Mouse (Mus musculus): Measurements from ENCODE around the gene Hmgcr. TPM values are rescaled to one million over a fixed set of nuclear protein-coding genes. Genes with fewer than 3 reads are reported as not detected.

The Hmgcr gene
- polyA plus RNA-seq, 1 experiment from 2014 or later: 30.4 TPM

GRCm38 (mm10) chr13:96684779-96685178 lies 14.0 kb upstream of the Hmgcr start:
- ATAC-seq (ENCODE audit: extremely low read depth, insufficient number of reproducible peaks, low FRiP score, low TSS enrichment): no peak
- H3K4me3 ChIP-seq: no peak overlapping the region
- peak overlapping the region; percentile 15; the same call in 1 of the 2 replicates for H3K4me2 ChIP-seq
- H3K4me1 ChIP-seq: peaks cover 6% of the 10 kb centered on the region; the same call in 1 of the 2 replicates
- no peaks in the 10 kb centered on the region for H3K9me3 ChIP-seq
- no peaks in the 10 kb centered on the region for H3K36me3 ChIP-seq
- H3K27me3 ChIP-seq (replicated peaks): no peaks in the 10 kb centered on the region
- WGBS: 56% methylated on average over 5 of the region's 5 CpGs
- H3K9ac ChIP-seq: no peak overlapping the region
- H3K27ac ChIP-seq (replicated peaks): no peak overlapping the region

- Histone ChIP-seq H3K27ac (replicated peaks) (no peak overlapping the region), H3K4me1 (peaks cover 6% of the 10 kb centered on the region; the same call in 1 of the 2 replicates), H3K4me2 (no peak overlapping the region), H3K4me3 (no peak overlapping the region), H3K36me3 (no peaks in the 10 kb centered on the region), H3K27me3 (replicated peaks) (no peaks in the 10 kb centered on the region), H3K9me3 (no peaks in the 10 kb centered on the region), H3K9ac (no peak overlapping the region)
- no peak for ATAC-seq (ENCODE audit: extremely low read depth, insufficient number of reproducible peaks, low FRiP score, low TSS enrichment)
Observed at GRCm38 (mm10) chr13:96681088-96681620, 10.4 kb upstream of the Hmgcr start.

- ATAC-seq (ENCODE audit: extremely low read depth, insufficient number of reproducible peaks, low FRiP score, low TSS enrichment): no peak
- Histone ChIP-seq H3K4me1 (peaks cover 6% of the 10 kb centered on the region; the same call in 1 of the 2 replicates), H3K4me3 (no peak overlapping the region), H3K4me2 (no peak overlapping the region), H3K9me3 (no peaks in the 10 kb centered on the region), H3K27ac (replicated peaks) (no peak overlapping the region), H3K9ac (no peak overlapping the region), H3K36me3 (no peaks in the 10 kb centered on the region), H3K27me3 (replicated peaks) (no peaks in the 10 kb centered on the region)
- 64% methylated on average over 9 of the region's 9 CpGs for WGBS
Observed at GRCm38 (mm10) chr13:96680163-96681087, 9.7 kb upstream of the Hmgcr start.

- Histone ChIP-seq H3K36me3 (no peaks in the 10 kb centered on the region), H3K4me2 (no peak overlapping the region), H3K27ac (replicated peaks) (no peak overlapping the region), H3K27me3 (replicated peaks) (no peaks in the 10 kb centered on the region), H3K4me1 (no peaks in the 10 kb centered on the region), H3K4me3 (no peak overlapping the region), H3K9me3 (no peaks in the 10 kb centered on the region), H3K9ac (no peak overlapping the region)
- no peak for ATAC-seq (ENCODE audit: extremely low read depth, insufficient number of reproducible peaks, low FRiP score, low TSS enrichment)
- WGBS: 68% methylated on average over 6 of the region's 6 CpGs
Observed at GRCm38 (mm10) chr13:96678616-96679015, 7.9 kb upstream of the Hmgcr start.

GRCm38 (mm10) chr13:96677071-96677470 lies 6.3 kb upstream of the Hmgcr start:
- Histone ChIP-seq H3K4me2 (no peak overlapping the region), H3K9ac (no peak overlapping the region), H3K27me3 (replicated peaks) (no peaks in the 10 kb centered on the region), H3K27ac (replicated peaks) (no peak overlapping the region), H3K4me1 (no peaks in the 10 kb centered on the region), H3K9me3 (no peaks in the 10 kb centered on the region), H3K36me3 (no peaks in the 10 kb centered on the region), H3K4me3 (no peak overlapping the region)
- WGBS: 56% methylated on average over 1 of the region's 1 CpGs
- ATAC-seq (ENCODE audit: extremely low read depth, insufficient number of reproducible peaks, low FRiP score, low TSS enrichment): no peak

- Histone ChIP-seq H3K27me3 (replicated peaks) (no peaks in the 10 kb centered on the region), H3K9ac (no peak overlapping the region), H3K4me1 (peaks cover 6% of the 10 kb centered on the region), H3K4me3 (no peak overlapping the region), H3K36me3 (no peaks in the 10 kb centered on the region), H3K27ac (replicated peaks) (no peak overlapping the region), H3K4me2 (no peak overlapping the region), H3K9me3 (no peaks in the 10 kb centered on the region)
- 76% methylated on average over 6 of the region's 6 CpGs for WGBS
- no peak for ATAC-seq (ENCODE audit: extremely low read depth, insufficient number of reproducible peaks, low FRiP score, low TSS enrichment)
Observed at GRCm38 (mm10) chr13:96675756-96676155, 5.0 kb upstream of the Hmgcr start.

GRCm38 (mm10) chr13:96673817-96674216 lies 3.1 kb upstream of the Hmgcr start:
- H3K36me3 ChIP-seq: no peaks in the 10 kb centered on the region
- no peak overlapping the region for H3K27ac ChIP-seq (replicated peaks)
- 76% methylated on average over 7 of the region's 7 CpGs for WGBS

GRCm38 (mm10) chr13:96672276-96672675 lies 1.5 kb upstream of the Hmgcr start:
- H3K9ac ChIP-seq: no peak overlapping the region
- H3K4me2 ChIP-seq: no peak overlapping the region
- H3K27me3 ChIP-seq (replicated peaks): no peaks in the 10 kb centered on the region
- no peaks in the 10 kb centered on the region for H3K36me3 ChIP-seq
- peaks cover 34% of the 10 kb centered on the region for H3K4me1 ChIP-seq
- no peaks in the 10 kb centered on the region for H3K9me3 ChIP-seq
- H3K4me3 ChIP-seq: no peak overlapping the region
- no peak for ATAC-seq (ENCODE audit: extremely low read depth, insufficient number of reproducible peaks, low FRiP score, low TSS enrichment)
- no peak overlapping the region for H3K27ac ChIP-seq (replicated peaks)
- 73% methylated on average over 5 of the region's 6 CpGs for WGBS

More at GRCm38 (mm10) chr13:96673817-96674216, 3.1 kb upstream of the Hmgcr start:
- Histone ChIP-seq H3K4me2 (no peak overlapping the region), H3K9me3 (no peaks in the 10 kb centered on the region), H3K4me3 (no peak overlapping the region), H3K27me3 (replicated peaks) (no peaks in the 10 kb centered on the region), H3K4me1 (peaks cover 19% of the 10 kb centered on the region), H3K9ac (no peak overlapping the region)
- ATAC-seq (ENCODE audit: extremely low read depth, insufficient number of reproducible peaks, low FRiP score, low TSS enrichment): no peak

- no peak overlapping the region for H3K27ac ChIP-seq (replicated peaks)
- 88% methylated on average over 5 of the region's 5 CpGs for WGBS
- ATAC-seq (ENCODE audit: extremely low read depth, insufficient number of reproducible peaks, low FRiP score, low TSS enrichment): no peak
Observed at GRCm38 (mm10) chr13:96671906-96672234, 1.1 kb upstream of the Hmgcr start.

GRCm38 (mm10) chr13:96671078-96671905 lies 556 bp upstream of the Hmgcr start:
- H3K4me2 ChIP-seq: peak overlapping the region; percentile 73
- no peaks in the 10 kb centered on the region for H3K27me3 ChIP-seq (replicated peaks)
- H3K4me3 ChIP-seq: peak overlapping the region; percentile 97
- no peaks in the 10 kb centered on the region for H3K9me3 ChIP-seq
- no peak for ATAC-seq (ENCODE audit: extremely low read depth, insufficient number of reproducible peaks, low FRiP score, low TSS enrichment)
- H3K27ac ChIP-seq (replicated peaks): peak overlapping the region; percentile 79
- peaks cover 38% of the 10 kb centered on the region for H3K4me1 ChIP-seq
- peak overlapping the region; percentile 80 for H3K9ac ChIP-seq
- WGBS: 12% methylated on average over 31 of the region's 31 CpGs
- H3K36me3 ChIP-seq: peaks cover 7% of the 10 kb centered on the region

More at GRCm38 (mm10) chr13:96671906-96672234, 1.1 kb upstream of the Hmgcr start:
- H3K4me1 ChIP-seq: peaks cover 38% of the 10 kb centered on the region
- H3K4me3 ChIP-seq: no peak overlapping the region
- H3K4me2 ChIP-seq: no peak overlapping the region
- peaks cover under 1% of the 10 kb centered on the region; the same call in 1 of the 2 replicates for H3K36me3 ChIP-seq
- H3K9ac ChIP-seq: no peak overlapping the region
- no peaks in the 10 kb centered on the region for H3K9me3 ChIP-seq
- H3K27me3 ChIP-seq (replicated peaks): no peaks in the 10 kb centered on the region

- Histone ChIP-seq H3K36me3 (peaks cover 18% of the 10 kb centered on the region), H3K9me3 (no peaks in the 10 kb centered on the region), H3K27me3 (replicated peaks) (no peaks in the 10 kb centered on the region), H3K4me2 (peak overlapping the region; percentile 73), H3K9ac (peak overlapping the region; percentile 98), H3K27ac (replicated peaks) (peak overlapping the region; percentile 94), H3K4me1 (peaks cover 38% of the 10 kb centered on the region), H3K4me3 (peak overlapping the region; percentile 97)
- WGBS: 4% methylated on average over 13 of the region's 13 CpGs
- ATAC-seq (ENCODE audit: extremely low read depth, insufficient number of reproducible peaks, low FRiP score, low TSS enrichment): no peak
Observed at GRCm38 (mm10) chr13:96670019-96670405, 724 bp downstream of the Hmgcr start.

All from heart, embryonic 13.5 days (tissue).